Mouse (Mus musculus): ENCODE data around the gene Krtap17-1. TPM values are rescaled to one million over a fixed set of nuclear protein-coding genes. Genes with fewer than 3 reads are reported as not detected.

The Krtap17-1 gene
- polyA plus RNA-seq (2015; fragmentation: Nextera tagmentation; extraction: Ambion mirVana): not detected in 2 replicates

DNA sequence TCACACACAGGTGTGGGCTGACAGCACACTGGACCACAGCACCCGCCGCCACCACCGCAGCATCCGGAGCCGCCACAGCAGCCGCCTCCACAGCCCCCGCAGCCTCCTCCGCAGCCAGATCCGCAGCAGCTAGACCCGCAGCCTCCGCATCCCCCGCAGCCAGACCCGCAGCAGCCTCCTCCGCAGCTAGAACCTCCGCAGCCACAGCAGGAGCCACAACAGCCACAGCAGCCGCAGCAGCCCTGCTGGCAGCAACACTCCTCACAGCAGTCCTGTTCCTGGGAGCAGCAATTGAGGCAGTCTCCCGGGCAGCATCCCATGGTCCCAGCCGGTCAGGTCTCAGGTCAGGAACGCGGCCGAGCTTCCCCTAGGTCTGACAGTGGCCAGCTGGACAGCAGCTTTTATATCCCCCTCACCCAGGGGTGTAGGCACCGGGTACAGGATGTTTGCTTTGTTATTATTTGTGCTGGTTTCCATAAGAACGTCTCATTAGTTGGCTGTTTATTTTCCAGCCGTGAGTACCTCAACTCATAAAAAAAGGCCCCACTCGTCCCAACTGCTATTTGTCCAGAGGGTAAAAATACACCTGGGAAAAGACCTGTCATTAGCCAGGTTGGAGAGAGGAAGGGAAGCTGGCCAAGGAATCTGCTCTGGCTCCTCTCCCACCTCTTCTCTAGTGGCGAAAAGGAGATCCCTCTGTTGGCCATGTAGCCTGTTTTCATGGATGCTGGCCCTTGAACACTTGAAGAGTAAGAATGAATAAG lies at the start of gene Krtap17-1:
Gene Krtap17-1, minus strand, starts transcription at position 375 of the 764 bp plus-strand sequence.
- Histone ChIP-seq H3K27ac (ENCODE audit: low read length) (no peak within 1 kb of the TSS), H3K4me3 (ENCODE audit: low read depth, low read length) (no peak within 1 kb of the TSS), H3K4me1 (ENCODE audit: control insufficient read depth, low read depth, low read length) (no peaks in the 10 kb centered on the region), H3K27me3 (ENCODE audit: control insufficient read depth, insufficient read depth, low read depth, low read length) (peaks cover 6% of the 10 kb centered on the region; the same call in 1 of the 2 replicates), H3K9me3 (replicated peaks; ENCODE audit: control insufficient read depth, low read length) (no peaks in the 10 kb centered on the region), H3K4me2 (ENCODE audit: low read depth, low read length) (no peak within 1 kb of the TSS), H3K9ac (ENCODE audit: low read depth, low read length) (no peak within 1 kb of the TSS), H3K36me3 (ENCODE audit: control insufficient read depth, insufficient read depth) (no peaks in the 10 kb centered on the region)
- ATAC-seq (ENCODE audit: low read depth): no peak
- WGBS (ENCODE audit: insufficient replicate concordance): 24% methylated on average over 25 of the region's 26 CpGs

- Histone ChIP-seq H3K9me3 (replicated peaks; ENCODE audit: control insufficient read depth, low read length) (no peaks in the 10 kb centered on the region), H3K4me2 (ENCODE audit: low read depth, low read length) (no peak within 1 kb of the TSS), H3K27ac (ENCODE audit: low read length) (no peak within 1 kb of the TSS), H3K27me3 (ENCODE audit: control insufficient read depth, insufficient read depth, low read depth, low read length) (no peaks in the 10 kb centered on the region), H3K9ac (ENCODE audit: low read depth, low read length) (no peak within 1 kb of the TSS), H3K4me1 (ENCODE audit: control insufficient read depth, low read depth, low read length) (no peaks in the 10 kb centered on the region), H3K36me3 (ENCODE audit: control insufficient read depth, insufficient read depth) (no peaks in the 10 kb centered on the region), H3K4me3 (ENCODE audit: low read depth, low read length) (no peak within 1 kb of the TSS)
- WGBS (ENCODE audit: insufficient replicate concordance): 69% methylated on average over 6 of the region's 6 CpGs
- no peak for ATAC-seq (ENCODE audit: low read depth)
Measured at GRCm38 (mm10) chr11:100041454-100041853, 47.7 kb upstream of the Krtap17-1 start, which contains the start of gene Krt34. Gene Krt34, minus strand, starts transcription at chr11:100041554.

- H3K9ac ChIP-seq (ENCODE audit: low read depth, low read length): no peak within 1 kb of the TSS
- WGBS (ENCODE audit: insufficient replicate concordance): 54% methylated on average over 6 of the region's 6 CpGs
- ATAC-seq (ENCODE audit: low read depth): no peak
- H3K27ac ChIP-seq (ENCODE audit: low read length): no peak within 1 kb of the TSS
- no peak within 1 kb of the TSS for H3K4me2 ChIP-seq (ENCODE audit: low read depth, low read length)
- H3K27me3 ChIP-seq (ENCODE audit: control insufficient read depth, insufficient read depth, low read depth, low read length): no peaks in the 10 kb centered on the region
- no peaks in the 10 kb centered on the region for H3K9me3 ChIP-seq (replicated peaks; ENCODE audit: control insufficient read depth, low read length)
- no peaks in the 10 kb centered on the region for H3K36me3 ChIP-seq (ENCODE audit: control insufficient read depth, insufficient read depth)
- H3K4me3 ChIP-seq (ENCODE audit: low read depth, low read length): no peak within 1 kb of the TSS
- H3K4me1 ChIP-seq (ENCODE audit: control insufficient read depth, low read depth, low read length): no peaks in the 10 kb centered on the region
Measured at GRCm38 (mm10) chr11:100029768-100030167, 36.0 kb upstream of the Krtap17-1 start, which contains the start of gene Krt33b. Gene Krt33b, minus strand, starts transcription at chr11:100029868.

DNA sequence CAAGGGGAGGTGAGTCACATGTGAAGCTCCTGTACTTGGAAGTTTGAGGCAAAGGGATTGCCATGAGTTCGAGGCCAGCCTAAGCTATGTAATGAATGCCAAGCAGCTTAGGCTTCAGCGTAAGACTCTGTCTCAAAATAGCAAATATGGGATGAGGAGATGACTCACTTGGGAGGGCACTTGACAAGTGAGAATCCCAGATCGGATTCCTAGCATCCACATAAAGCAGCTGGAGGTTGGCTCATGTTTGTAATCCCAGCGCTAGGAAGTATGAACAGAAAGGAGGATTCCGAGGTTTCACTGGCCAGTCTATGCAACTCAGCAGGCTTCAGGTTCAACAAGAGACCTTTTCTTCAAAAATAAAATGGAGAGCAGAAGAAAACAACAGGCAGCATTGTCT lies 27.6 kb upstream of the Krtap17-1 start:
- no peak overlapping the region for H3K4me3 ChIP-seq (ENCODE audit: low read depth, low read length)
- WGBS (ENCODE audit: insufficient replicate concordance): 57% methylated on average over 5 of the region's 5 CpGs
- no peaks in the 10 kb centered on the region for H3K4me1 ChIP-seq (ENCODE audit: control insufficient read depth, low read depth, low read length)
- ATAC-seq (ENCODE audit: low read depth): no peak
- H3K9me3 ChIP-seq (replicated peaks; ENCODE audit: control insufficient read depth, low read length): no peaks in the 10 kb centered on the region
- no peak overlapping the region for H3K27ac ChIP-seq (ENCODE audit: low read length)
- no peak overlapping the region for H3K4me2 ChIP-seq (ENCODE audit: low read depth, low read length)
- H3K36me3 ChIP-seq (ENCODE audit: control insufficient read depth, insufficient read depth): no peaks in the 10 kb centered on the region
- no peaks in the 10 kb centered on the region for H3K27me3 ChIP-seq (ENCODE audit: control insufficient read depth, insufficient read depth, low read depth, low read length)
- H3K9ac ChIP-seq (ENCODE audit: low read depth, low read length): no peak overlapping the region

DNA sequence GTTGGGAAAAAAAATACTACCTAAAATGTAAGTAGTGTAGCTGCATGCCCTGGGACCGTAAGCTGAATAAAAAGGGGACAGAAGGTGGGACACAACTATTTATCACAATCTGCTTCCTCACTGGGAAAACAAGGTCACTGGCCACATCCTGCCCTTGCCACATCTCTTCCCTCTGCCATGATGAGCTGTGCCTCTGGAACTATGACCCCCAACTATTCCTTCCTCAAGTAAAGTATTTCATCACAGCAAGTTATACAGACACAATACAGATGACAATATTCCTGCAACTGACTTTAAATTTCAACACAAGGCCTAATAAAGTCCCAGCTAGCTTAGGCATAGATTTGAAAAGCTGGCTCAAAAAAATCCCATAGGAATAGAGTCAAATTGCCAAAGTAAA lies 25.7 kb upstream of the Krtap17-1 start:
- WGBS (ENCODE audit: insufficient replicate concordance): 66% methylated on average over 1 of the region's 1 CpGs
- no peak overlapping the region for H3K4me3 ChIP-seq (ENCODE audit: low read depth, low read length)
- no peak for ATAC-seq (ENCODE audit: low read depth)

DNA sequence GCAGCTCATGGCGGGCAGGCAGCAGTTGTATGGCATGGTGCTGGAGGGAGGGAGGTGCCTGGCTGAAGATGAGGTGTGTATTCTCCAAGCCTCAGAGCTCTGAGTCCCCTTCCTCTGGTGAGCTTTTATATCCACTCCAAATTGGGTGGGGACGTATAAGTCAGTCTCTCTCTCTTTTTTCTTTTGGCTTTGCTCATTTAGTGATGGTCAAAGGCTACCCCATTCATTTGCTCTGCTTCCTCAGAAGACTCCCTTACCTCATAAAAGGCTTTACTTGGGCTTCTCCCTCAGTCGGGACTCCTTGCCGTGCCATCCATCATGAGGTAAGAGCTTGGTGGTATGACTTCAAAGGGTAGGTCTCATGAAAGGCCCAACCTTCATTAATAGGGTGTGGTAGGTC lies 22.3 kb upstream of the Krtap17-1 start, which contains the start of gene Krt33a:
Gene Krt33a, minus strand, starts transcription at position 101 of the 400 bp plus-strand sequence.
- H3K27ac ChIP-seq (ENCODE audit: low read length): no peak within 1 kb of the TSS
- H3K4me3 ChIP-seq (ENCODE audit: low read depth, low read length): no peak within 1 kb of the TSS
- no peaks in the 10 kb centered on the region for H3K4me1 ChIP-seq (ENCODE audit: control insufficient read depth, low read depth, low read length)
- no peaks in the 10 kb centered on the region for H3K9me3 ChIP-seq (replicated peaks; ENCODE audit: control insufficient read depth, low read length)
- H3K4me2 ChIP-seq (ENCODE audit: low read depth, low read length): no peak within 1 kb of the TSS
- H3K36me3 ChIP-seq (ENCODE audit: control insufficient read depth, insufficient read depth): no peaks in the 10 kb centered on the region
- H3K27me3 ChIP-seq (ENCODE audit: control insufficient read depth, insufficient read depth, low read depth, low read length): no peaks in the 10 kb centered on the region
- H3K9ac ChIP-seq (ENCODE audit: low read depth, low read length): no peak within 1 kb of the TSS
- WGBS (ENCODE audit: insufficient replicate concordance): 61% methylated on average over 4 of the region's 4 CpGs
- no peak for ATAC-seq (ENCODE audit: low read depth)

More for the DNA sequence above, 25.7 kb upstream of the Krtap17-1 start:
- Histone ChIP-seq H3K9me3 (replicated peaks; ENCODE audit: control insufficient read depth, low read length) (no peaks in the 10 kb centered on the region), H3K4me2 (ENCODE audit: low read depth, low read length) (no peak overlapping the region), H3K9ac (ENCODE audit: low read depth, low read length) (no peak overlapping the region), H3K4me1 (ENCODE audit: control insufficient read depth, low read depth, low read length) (no peaks in the 10 kb centered on the region), H3K36me3 (ENCODE audit: control insufficient read depth, insufficient read depth) (no peaks in the 10 kb centered on the region), H3K27me3 (ENCODE audit: control insufficient read depth, insufficient read depth, low read depth, low read length) (no peaks in the 10 kb centered on the region), H3K27ac (ENCODE audit: low read length) (no peak overlapping the region)

DNA sequence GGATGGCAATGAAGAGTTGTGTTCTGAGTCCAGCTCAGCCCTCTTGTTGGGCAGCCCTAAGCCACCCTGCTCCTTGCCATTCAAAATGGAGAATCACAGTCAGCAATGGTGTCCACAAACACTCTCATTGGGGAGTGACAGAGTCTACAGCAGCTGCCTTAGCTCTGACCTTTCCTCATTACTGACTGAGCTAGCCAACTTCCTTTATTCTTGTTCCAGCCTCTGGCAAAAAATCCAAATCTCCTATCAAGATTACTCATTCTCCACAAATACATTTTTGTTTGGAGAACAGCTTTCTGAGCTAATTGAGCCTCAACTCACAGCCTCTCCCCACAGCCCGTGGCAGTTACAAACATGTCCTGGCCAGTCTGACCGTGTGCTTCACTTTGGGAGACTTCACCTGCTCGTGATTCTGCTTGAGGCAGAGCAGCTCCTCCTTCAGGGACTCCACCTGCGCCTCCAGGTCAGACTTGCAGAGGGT lies 19.9 kb upstream of the Krtap17-1 start:
- Histone ChIP-seq H3K4me3 (ENCODE audit: low read depth, low read length) (no peak overlapping the region), H3K9ac (ENCODE audit: low read depth, low read length) (no peak overlapping the region), H3K27me3 (ENCODE audit: control insufficient read depth, insufficient read depth, low read depth, low read length) (no peaks in the 10 kb centered on the region), H3K4me2 (ENCODE audit: low read depth, low read length) (no peak overlapping the region), H3K9me3 (replicated peaks; ENCODE audit: control insufficient read depth, low read length) (no peaks in the 10 kb centered on the region), H3K4me1 (ENCODE audit: control insufficient read depth, low read depth, low read length) (no peaks in the 10 kb centered on the region), H3K36me3 (ENCODE audit: control insufficient read depth, insufficient read depth) (no peaks in the 10 kb centered on the region), H3K27ac (ENCODE audit: low read length) (no peak overlapping the region)
- ATAC-seq (ENCODE audit: low read depth): no peak
- 46% methylated on average over 4 of the region's 4 CpGs for WGBS (ENCODE audit: insufficient replicate concordance)

GRCm38 (mm10) chr11:100010682-100011081 lies 16.9 kb upstream of the Krtap17-1 start:
- Histone ChIP-seq H3K27ac (ENCODE audit: low read length) (no peak overlapping the region), H3K4me3 (ENCODE audit: low read depth, low read length) (no peak overlapping the region), H3K36me3 (ENCODE audit: control insufficient read depth, insufficient read depth) (no peaks in the 10 kb centered on the region), H3K9me3 (replicated peaks; ENCODE audit: control insufficient read depth, low read length) (no peaks in the 10 kb centered on the region), H3K4me1 (ENCODE audit: control insufficient read depth, low read depth, low read length) (no peaks in the 10 kb centered on the region), H3K27me3 (ENCODE audit: control insufficient read depth, insufficient read depth, low read depth, low read length) (no peaks in the 10 kb centered on the region), H3K4me2 (ENCODE audit: low read depth, low read length) (no peak overlapping the region), H3K9ac (ENCODE audit: low read depth, low read length) (no peak overlapping the region)
- WGBS (ENCODE audit: insufficient replicate concordance): 55% methylated on average over 5 of the region's 5 CpGs
- no peak for ATAC-seq (ENCODE audit: low read depth)

DNA sequence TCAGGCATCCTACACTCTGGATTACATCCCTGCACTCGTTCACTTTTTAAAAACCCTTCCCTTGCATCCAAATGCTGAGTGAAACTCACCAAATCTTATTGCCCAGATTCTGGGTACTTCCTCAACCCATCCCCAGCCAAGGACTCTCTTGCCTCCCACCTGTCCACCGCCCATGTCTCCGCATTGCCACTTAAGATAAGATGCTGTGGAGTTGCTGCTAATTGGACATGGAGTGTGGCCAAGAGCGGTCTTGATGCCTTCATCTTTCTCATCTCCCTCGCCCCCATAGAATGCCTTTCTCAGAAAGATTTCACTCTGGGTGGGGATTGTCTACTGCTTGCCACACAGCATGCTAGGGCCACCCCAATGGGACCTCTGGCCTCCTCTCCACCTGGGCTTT lies 14.5 kb upstream of the Krtap17-1 start:
- no peak overlapping the region for H3K9ac ChIP-seq (ENCODE audit: low read depth, low read length)
- H3K9me3 ChIP-seq (replicated peaks; ENCODE audit: control insufficient read depth, low read length): no peaks in the 10 kb centered on the region
- H3K4me3 ChIP-seq (ENCODE audit: low read depth, low read length): no peak overlapping the region
- no peaks in the 10 kb centered on the region for H3K27me3 ChIP-seq (ENCODE audit: control insufficient read depth, insufficient read depth, low read depth, low read length)
- ATAC-seq (ENCODE audit: low read depth): no peak
- WGBS (ENCODE audit: insufficient replicate concordance): 54% methylated on average over 5 of the region's 5 CpGs
- H3K36me3 ChIP-seq (ENCODE audit: control insufficient read depth, insufficient read depth): no peaks in the 10 kb centered on the region
- H3K4me1 ChIP-seq (ENCODE audit: control insufficient read depth, low read depth, low read length): no peaks in the 10 kb centered on the region
- H3K27ac ChIP-seq (ENCODE audit: low read length): no peak overlapping the region
- no peak overlapping the region for H3K4me2 ChIP-seq (ENCODE audit: low read depth, low read length)
